Mouse (Mus musculus): ENCODE measurements around the gene Glt28d2. TPM values are rescaled to one million over a fixed set of nuclear protein-coding genes. Genes with fewer than 3 reads are reported as not detected.
A peak's percentile ranks its signal among the peaks of the same experiment; 100 is the strongest.

Gene Glt28d2
- 1 to 10 TPM; 6.3 to 8.5 TPM for total RNA-seq (2021)
- polyA plus RNA-seq (2012; rRNA removed) = 1.9 and 3.1 TPM in 2 replicates
- long read RNA-seq, transcript Glt28d2-201 (2 exons, 2,732 nt) = major isoform, 10 of 12 reads
- long read RNA-seq, partial matches to known transcripts = 0 of 12 reads
- long read RNA-seq, other reads (novel, unspliced or antisense) = 2 of 12 reads

DNA sequence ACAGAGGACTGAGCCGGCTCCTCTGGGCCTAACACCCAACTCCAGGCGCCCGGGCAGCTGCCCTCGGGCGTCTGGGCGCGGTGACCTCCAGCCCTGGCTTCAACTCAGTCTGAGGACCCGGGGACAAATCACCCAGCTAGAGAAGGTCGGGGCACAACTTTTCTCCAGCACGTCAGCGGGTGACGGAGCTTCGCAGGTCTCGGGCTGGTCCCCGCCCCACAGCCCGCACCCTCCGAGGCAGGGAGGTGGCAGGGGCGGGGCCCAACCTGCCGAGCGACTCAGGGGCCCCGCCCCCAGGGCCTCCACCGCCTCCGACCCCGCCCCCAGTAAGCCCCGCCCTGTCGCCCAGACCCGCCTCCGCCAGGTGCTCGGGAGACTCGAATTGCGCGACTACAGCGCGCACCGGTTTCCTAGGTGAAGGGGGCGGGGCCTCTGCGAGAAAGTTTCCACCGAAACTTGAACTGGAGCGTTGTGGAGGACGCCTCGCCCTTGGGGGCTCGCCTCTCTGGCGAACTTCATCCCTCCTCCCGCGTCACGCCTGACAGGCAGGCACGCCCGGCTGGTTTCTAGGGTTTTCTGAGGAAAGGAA lies at the start of gene Glt28d2, which contains the start of gene Gm37240:
Gene Glt28d2, minus strand, starts transcription at position 278 of the 589 bp plus-strand sequence.
Gene Gm37240, minus strand, starts transcription at position 280 of the 589 bp plus-strand sequence.
- H3K4me1 ChIP-seq (ENCODE audit: control insufficient read depth, insufficient read depth, low read length) = peaks cover 4% of the 10 kb centered on the region
- H3K36me3 ChIP-seq (ENCODE audit: control insufficient read depth, insufficient read depth, low read length) = peaks cover 2% of the 10 kb centered on the region; the same call in 1 of the 2 replicates
- TF ChIP-seq POLR2A (IDR thresholded peaks at IDR 0.05; ENCODE audit: insufficient read depth, low read depth, low read length) = 0 out of 2 replicates have a peak, but pooled peaks have one; percentile 43
- no peak for TF ChIP-seq CTCF (IDR thresholded peaks at IDR 0.05)
- no peak for TF ChIP-seq EP300 (IDR thresholded peaks at IDR 0.05; ENCODE audit: insufficient read depth, low read depth, low read length)
- peaks cover 1% of the 10 kb centered on the region; the same call in 1 of the 2 replicates for H3K79me2 ChIP-seq (replicated peaks; ENCODE audit: control insufficient read depth, insufficient read depth, low read length)
- peak; percentile 85 to 90 for DNase-seq
- peak within 1 kb of the TSS; percentile 70 for H3K4me3 ChIP-seq
- peak within 1 kb of the TSS; percentile 63 for H3K9ac ChIP-seq (ENCODE audit: low read depth, low read length)
- H3K27ac ChIP-seq = peak within 1 kb of the TSS; percentile 91
- intact Hi-C loops (cut with DNase I) = loop anchor here (2.0 to 5.0 kb wide), 2 partner anchors 23 to 75 kb away; no protein-coding TSS in a partner anchor
- 1% methylated on average over 45 of the region's 48 CpGs for WGBS
- H3K27me3 ChIP-seq (ENCODE audit: control insufficient read depth, insufficient read depth, low read length) = no peaks in the 10 kb centered on the region

DNA sequence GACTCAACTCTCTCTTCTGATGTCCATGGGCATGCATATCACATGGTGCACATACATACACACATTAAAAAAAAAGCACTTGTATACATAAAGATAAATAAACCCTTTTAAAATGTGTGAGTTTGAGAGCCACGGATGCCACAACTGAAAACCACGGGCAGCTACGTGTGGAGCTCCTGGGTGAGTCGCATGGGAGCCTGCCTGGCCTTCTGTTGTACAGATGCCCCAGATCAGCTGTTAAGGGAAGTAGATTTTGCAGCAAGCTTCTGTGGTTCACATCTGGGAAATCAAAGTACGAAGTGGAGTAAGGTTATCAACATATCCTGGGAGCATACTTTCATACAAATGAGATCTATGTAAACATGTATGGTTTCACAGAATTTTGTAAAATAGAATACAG lies 46.3 kb upstream of the Glt28d2 start:
- Histone ChIP-seq H3K79me2 (replicated peaks; ENCODE audit: control insufficient read depth, insufficient read depth, low read length) (no peaks in the 10 kb centered on the region), H3K36me3 (ENCODE audit: control insufficient read depth, insufficient read depth, low read length) (no peaks in the 10 kb centered on the region), H3K27me3 (ENCODE audit: control insufficient read depth, insufficient read depth, low read length) (no peaks in the 10 kb centered on the region), H3K4me1 (ENCODE audit: control insufficient read depth, insufficient read depth, low read length) (peaks cover 1% of the 10 kb centered on the region; the same call in 1 of the 2 replicates), H3K9ac (ENCODE audit: low read depth, low read length) (no peak overlapping the region), H3K27ac (no peak overlapping the region), H3K4me3 (no peak overlapping the region)
- intact Hi-C loops (cut with DNase I) = no loop called here
- 83% methylated on average over 5 of the region's 5 CpGs for WGBS
- TF ChIP-seq CTCF (IDR thresholded peaks at IDR 0.05) (no peak), POLR2A (IDR thresholded peaks at IDR 0.05; ENCODE audit: insufficient read depth, low read depth, low read length) (no peak), EP300 (IDR thresholded peaks at IDR 0.05; ENCODE audit: insufficient read depth, low read depth, low read length) (no peak)
- no peak for DNase-seq

- no peak overlapping the region for H3K27ac ChIP-seq
- intact Hi-C loops (cut with DNase I) = no loop called here
- H3K9ac ChIP-seq (ENCODE audit: low read depth, low read length) = no peak overlapping the region
- no peaks in the 10 kb centered on the region for H3K27me3 ChIP-seq (ENCODE audit: control insufficient read depth, insufficient read depth, low read length)
- H3K4me1 ChIP-seq (ENCODE audit: control insufficient read depth, insufficient read depth, low read length) = peaks cover 1% of the 10 kb centered on the region
- no peak for TF ChIP-seq POLR2A (IDR thresholded peaks at IDR 0.05; ENCODE audit: insufficient read depth, low read depth, low read length)
- no peak for TF ChIP-seq EP300 (IDR thresholded peaks at IDR 0.05; ENCODE audit: insufficient read depth, low read depth, low read length)
- no peak for TF ChIP-seq CTCF (IDR thresholded peaks at IDR 0.05)
- DNase-seq = no peak
- no peak overlapping the region for H3K4me3 ChIP-seq
- H3K79me2 ChIP-seq (replicated peaks; ENCODE audit: control insufficient read depth, insufficient read depth, low read length) = no peaks in the 10 kb centered on the region
- WGBS = 84% methylated on average over 6 of the region's 6 CpGs
- no peaks in the 10 kb centered on the region for H3K36me3 ChIP-seq (ENCODE audit: control insufficient read depth, insufficient read depth, low read length)
Observed at GRCm38 (mm10) chr3:85931859-85932258, 44.5 kb upstream of the Glt28d2 start.

DNA sequence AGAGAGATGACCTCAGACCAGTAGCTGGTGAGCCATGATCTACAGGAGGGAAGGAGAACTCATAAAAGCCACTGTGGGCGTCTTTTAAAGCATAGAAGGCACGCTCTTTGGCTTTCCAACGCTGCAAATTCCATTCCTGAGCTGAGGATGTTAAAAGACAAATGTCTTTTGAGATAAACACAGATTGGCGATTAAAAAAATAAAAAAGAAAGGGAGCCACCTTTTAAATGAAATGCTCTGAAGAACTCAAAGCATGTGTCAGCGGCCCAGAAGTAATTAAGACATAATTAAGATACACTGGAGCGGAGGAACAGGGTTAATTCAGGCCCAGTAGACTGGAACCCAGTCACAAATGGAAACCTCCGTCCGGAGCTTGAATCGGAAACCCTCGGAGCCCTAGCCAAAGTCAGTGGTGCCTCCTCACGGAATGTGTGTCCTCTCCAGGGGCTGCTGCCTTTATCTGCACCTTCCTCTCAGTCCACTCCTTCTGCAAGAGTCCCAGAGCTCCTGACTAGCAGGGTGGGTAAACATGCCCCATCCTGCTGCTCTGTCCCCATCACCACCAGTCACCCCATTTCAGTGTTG lies 43.4 kb upstream of the Glt28d2 start:
- intact Hi-C loops (cut with DNase I) = no loop called here
- WGBS = 91% methylated on average over 11 of the region's 11 CpGs

DNA sequence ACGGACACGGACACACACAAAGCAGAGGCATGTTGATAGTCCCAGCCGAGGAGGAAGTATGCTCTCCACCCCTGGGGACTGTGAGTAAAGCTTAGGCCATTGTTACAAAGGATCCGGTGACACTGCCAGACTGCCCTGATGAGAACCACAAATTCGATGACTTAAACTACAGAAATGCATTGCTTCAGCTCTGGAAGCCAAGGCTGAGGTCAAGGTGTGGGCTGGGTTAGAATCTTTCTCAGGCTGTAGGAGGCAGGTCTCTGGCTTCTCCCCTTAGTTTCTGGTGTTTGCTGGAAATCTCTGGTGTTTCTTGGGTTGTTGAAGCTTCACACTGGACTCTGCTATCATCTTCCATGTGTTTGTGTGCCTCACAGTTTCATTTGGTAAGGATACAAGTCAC lies 42.4 kb upstream of the Glt28d2 start:
- no peak for DNase-seq
- 48% methylated on average over 5 of the region's 5 CpGs for WGBS
- intact Hi-C loops (cut with DNase I) = loop anchor here (5.0 kb wide), 2 partner anchors 188 to 1007 kb away; no protein-coding TSS in a partner anchor

More for the DNA sequence above, 43.4 kb upstream of the Glt28d2 start:
- no peaks in the 10 kb centered on the region for H3K27me3 ChIP-seq (ENCODE audit: control insufficient read depth, insufficient read depth, low read length)
- H3K4me1 ChIP-seq (ENCODE audit: control insufficient read depth, insufficient read depth, low read length) = peaks cover 1% of the 10 kb centered on the region
- no peak for DNase-seq
- no peaks in the 10 kb centered on the region for H3K79me2 ChIP-seq (replicated peaks; ENCODE audit: control insufficient read depth, insufficient read depth, low read length)
- H3K36me3 ChIP-seq (ENCODE audit: control insufficient read depth, insufficient read depth, low read length) = no peaks in the 10 kb centered on the region
- no peak overlapping the region for H3K4me3 ChIP-seq
- no peak overlapping the region for H3K27ac ChIP-seq
- TF ChIP-seq EP300 (IDR thresholded peaks at IDR 0.05; ENCODE audit: insufficient read depth, low read depth, low read length) (no peak), CTCF (IDR thresholded peaks at IDR 0.05) (no peak), POLR2A (IDR thresholded peaks at IDR 0.05; ENCODE audit: insufficient read depth, low read depth, low read length) (no peak)
- H3K9ac ChIP-seq (ENCODE audit: low read depth, low read length) = no peak overlapping the region

More for the DNA sequence above, 42.4 kb upstream of the Glt28d2 start:
- H3K36me3 ChIP-seq (ENCODE audit: control insufficient read depth, insufficient read depth, low read length) = no peaks in the 10 kb centered on the region
- no peaks in the 10 kb centered on the region for H3K79me2 ChIP-seq (replicated peaks; ENCODE audit: control insufficient read depth, insufficient read depth, low read length)
- no peak overlapping the region for H3K4me3 ChIP-seq
- TF ChIP-seq POLR2A (IDR thresholded peaks at IDR 0.05; ENCODE audit: insufficient read depth, low read depth, low read length) = no peak
- TF ChIP-seq CTCF (IDR thresholded peaks at IDR 0.05) = no peak
- no peak for TF ChIP-seq EP300 (IDR thresholded peaks at IDR 0.05; ENCODE audit: insufficient read depth, low read depth, low read length)
- H3K27ac ChIP-seq = no peak overlapping the region
- H3K27me3 ChIP-seq (ENCODE audit: control insufficient read depth, insufficient read depth, low read length) = no peaks in the 10 kb centered on the region
- no peak overlapping the region for H3K9ac ChIP-seq (ENCODE audit: low read depth, low read length)
- peaks cover 1% of the 10 kb centered on the region for H3K4me1 ChIP-seq (ENCODE audit: control insufficient read depth, insufficient read depth, low read length)
